Mouse (Mus musculus) small intestine, adult 2 months (tissue): Measurements from ENCODE around the gene Ugcg.

Experiments used
- CTCF ChIP-seq: fragments of 200-500 bp; IDR thresholded peaks from 2 replicates; pipeline ENCODE4 v1.5.1; 2012; ENCODE audit warnings: low read depth, mild to moderate bottlenecking, control low read depth, inconsistent platforms, low read length, moderate library complexity, mixed read lengths; ENCODE audit not compliant: insufficient replicate concordance, insufficient read length; ENCODE audit errors: extremely low read depth
- POLR2A ChIP-seq: fragments of 200-500 bp; IDR thresholded peaks from 2 replicates; pipeline ENCODE4 v1.6.1; 2012; ENCODE audit warnings: low read depth, mild to moderate bottlenecking, control low read depth, inconsistent platforms, low read length, moderate library complexity

DNA sequence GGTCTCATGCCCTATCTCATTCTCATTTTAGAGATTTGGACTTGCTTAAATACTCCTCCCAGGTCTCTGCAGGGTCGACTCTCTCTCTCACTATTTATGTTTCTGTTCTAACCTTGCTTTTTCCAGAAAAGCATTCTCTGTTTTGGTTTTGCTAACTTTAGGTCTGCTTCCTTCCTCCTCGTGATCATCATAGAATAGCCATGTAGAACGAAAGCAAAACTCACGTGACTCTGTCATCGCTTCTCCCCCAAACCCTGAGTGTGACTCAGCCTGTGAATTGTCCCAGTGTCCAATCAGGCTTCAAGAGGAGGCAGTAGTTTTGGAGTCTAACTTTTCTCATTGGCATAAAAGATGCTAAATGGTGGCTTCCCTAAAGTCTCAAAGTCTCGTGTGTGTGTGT is 65.3 kb downstream of the Ugcg start:
- TF ChIP-seq CTCF (no peak), POLR2A (no peak)
